Mouse (Mus musculus): ENCODE results near the gene Lsp1.

DNA sequence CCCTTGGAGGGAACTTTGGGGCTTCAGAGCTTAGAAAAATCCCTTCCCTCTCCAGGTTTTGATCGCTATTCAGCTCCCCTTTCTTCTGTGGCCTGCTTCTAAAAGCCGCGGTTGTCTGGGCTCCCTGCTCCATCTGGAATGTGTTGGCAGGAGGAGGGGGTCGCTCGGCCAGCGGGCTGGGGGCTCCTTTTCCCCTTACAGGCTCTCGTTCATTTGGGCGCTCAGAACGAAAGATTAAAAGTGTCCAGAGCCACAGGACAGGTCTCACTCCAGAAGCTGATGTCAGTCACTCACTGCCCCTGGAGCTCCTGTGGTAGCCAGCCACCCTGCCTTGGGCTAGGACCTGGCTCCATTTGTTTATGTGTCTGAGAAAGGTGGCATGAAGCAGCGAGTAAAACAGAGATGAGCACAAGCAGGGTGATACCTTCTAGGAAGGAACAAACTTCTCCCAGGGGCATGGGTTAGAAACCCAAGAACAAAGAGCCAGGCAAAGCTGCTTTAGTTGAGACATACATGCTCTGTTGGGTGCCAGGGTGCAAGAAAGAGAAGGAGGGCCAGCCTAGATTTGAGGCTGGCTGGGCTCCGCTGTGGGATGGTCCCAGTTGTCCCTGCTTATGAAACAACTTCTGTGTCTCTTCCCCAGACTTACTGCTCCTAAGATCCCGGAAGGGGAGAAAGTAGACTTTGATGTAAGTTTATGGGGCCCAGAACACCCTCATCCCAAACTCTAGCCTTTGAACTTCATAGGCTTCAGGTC is 49.6 kb downstream of the Lsp1 start:
- no peak for TF ChIP-seq CTCF (IDR thresholded peaks at IDR 0.05; ENCODE audit: control insufficient read depth, insufficient read depth, insufficient replicate concordance, low read depth, low read length)
- no peak for TF ChIP-seq POLR2A (IDR thresholded peaks at IDR 0.05; ENCODE audit: control insufficient read depth, low read depth, low read length)
